Mouse (Mus musculus): ENCODE measurements around the gene Galr3. TPM values are rescaled to one million over a fixed set of nuclear protein-coding genes. Genes with fewer than 3 reads are reported as not detected.
A peak's percentile ranks its signal among the peaks of the same experiment; 100 is the strongest.
"Not testable (repeated sequence)": the region's sequence is repeated elsewhere in the genome, so short reads cannot be mapped to it uniquely, and the experiment has no call there.

Gene Galr3
- polyA plus RNA-seq, 1 experiment from 2014 or later: 0.37 TPM

DNA sequence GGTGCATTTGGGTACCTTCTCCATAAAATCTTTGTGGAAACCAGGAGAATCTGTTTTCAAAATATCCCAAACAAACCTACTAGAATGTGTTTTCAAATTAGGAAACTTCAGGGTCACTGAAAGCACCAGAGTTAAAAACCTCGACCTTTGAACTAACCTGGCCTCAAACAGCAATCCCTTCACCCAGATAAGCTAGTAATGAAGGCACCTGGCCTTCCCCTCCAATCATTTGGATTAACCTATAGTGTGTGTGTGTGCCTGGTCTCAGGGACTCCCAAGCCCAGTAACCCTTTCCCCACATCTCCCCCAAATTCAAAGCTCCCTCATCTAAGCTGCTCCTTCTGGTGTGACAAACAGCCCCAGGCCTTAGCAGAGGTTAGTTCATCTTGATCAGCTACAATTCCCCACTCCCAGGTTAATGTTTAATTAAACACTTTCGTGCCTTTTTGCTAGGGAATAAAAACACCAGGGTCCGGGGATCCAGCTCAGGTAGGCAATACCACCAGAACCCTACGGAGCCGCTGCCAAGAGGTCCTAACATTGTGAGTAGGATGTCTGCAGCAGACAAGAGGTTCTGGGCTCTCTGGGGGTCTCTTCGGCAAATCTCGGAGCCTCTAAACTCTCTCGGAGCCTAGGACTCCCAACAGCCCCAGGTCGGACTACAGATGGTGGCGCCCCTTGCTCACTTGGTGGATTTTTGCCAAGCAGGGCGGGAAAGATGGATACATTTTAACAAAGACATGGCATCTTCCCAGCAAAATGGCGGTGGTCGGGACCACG, 15.0 kb upstream of the Galr3 start:
- WGBS: 45% methylated on average over 14 of the region's 14 CpGs
- Histone ChIP-seq H3K9me3 (replicated peaks) (no peaks in the 10 kb centered on the region), H3K4me1 (peaks cover 32% of the 10 kb centered on the region), H3K4me3 (replicated peaks) (peak overlapping the region; percentile 81), H3K4me2 (replicated peaks) (peak overlapping the region; percentile 97), H3K9ac (peak overlapping the region; percentile 91; the same call in 1 of the 2 replicates), H3K36me3 (no peaks in the 10 kb centered on the region), H3K27me3 (no peaks in the 10 kb centered on the region), H3K27ac (replicated peaks) (peak overlapping the region; percentile 97)
- no peak for ATAC-seq (ENCODE audit: insufficient number of reproducible peaks, low FRiP score, low TSS enrichment, low read depth)

DNA sequence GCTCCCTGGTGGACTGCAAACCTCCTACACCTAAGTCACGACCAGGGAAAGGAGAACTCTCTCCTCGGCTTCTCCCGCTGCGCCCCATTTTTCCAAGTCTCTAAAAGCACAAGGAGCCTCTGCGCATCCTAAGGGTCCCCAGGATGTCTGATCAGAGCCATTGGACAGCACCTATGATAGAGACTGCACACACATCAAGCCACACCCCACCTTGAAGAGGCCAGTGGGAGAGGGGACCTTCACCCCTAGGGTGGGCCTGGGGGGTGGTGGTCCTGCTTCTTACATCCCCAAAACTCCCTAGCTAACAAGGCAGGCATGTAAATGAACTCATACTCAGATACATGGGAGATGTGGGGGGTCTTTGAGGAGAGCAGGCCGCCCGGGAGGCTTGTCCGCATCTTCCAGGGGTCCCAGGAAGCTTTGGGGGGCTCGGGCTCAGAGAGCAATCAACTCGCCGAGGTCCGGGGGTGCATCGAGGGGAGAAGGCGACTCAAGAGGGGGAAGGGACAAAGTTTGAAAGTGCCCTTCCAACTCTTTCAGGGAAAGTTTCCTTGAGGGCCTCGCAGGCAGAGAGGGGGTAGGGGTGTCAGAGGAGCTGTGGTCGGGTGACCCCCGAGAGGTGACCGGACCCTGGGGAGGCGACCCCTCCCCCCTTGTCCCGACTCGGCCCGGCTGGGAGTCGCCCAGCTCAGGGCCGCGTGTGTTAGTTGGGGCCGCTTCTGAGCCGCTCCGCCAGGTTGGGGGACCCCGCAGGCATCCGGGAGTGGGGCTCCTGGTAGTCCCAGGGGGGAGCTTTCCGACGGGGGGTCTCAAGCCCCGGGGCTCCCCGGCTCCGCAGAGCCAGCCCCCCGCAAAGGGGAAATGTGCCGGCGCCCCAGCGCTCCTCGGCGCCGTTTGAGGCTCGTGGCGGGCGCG, 14.1 kb upstream of the Galr3 start:
- H3K27me3 ChIP-seq: no peaks in the 10 kb centered on the region
- no peak for ATAC-seq (ENCODE audit: insufficient number of reproducible peaks, low FRiP score, low TSS enrichment, low read depth)
- no peaks in the 10 kb centered on the region for H3K36me3 ChIP-seq
- peak overlapping the region; percentile 97 for H3K4me2 ChIP-seq (replicated peaks)
- peak overlapping the region; percentile 81 for H3K4me3 ChIP-seq (replicated peaks)
- peaks cover 32% of the 10 kb centered on the region for H3K4me1 ChIP-seq
- WGBS: 4% methylated on average over 45 of the region's 46 CpGs
- H3K9me3 ChIP-seq (replicated peaks): no peaks in the 10 kb centered on the region
- H3K27ac ChIP-seq (replicated peaks): peak overlapping the region; percentile 97
- peak overlapping the region; percentile 91 for H3K9ac ChIP-seq

DNA sequence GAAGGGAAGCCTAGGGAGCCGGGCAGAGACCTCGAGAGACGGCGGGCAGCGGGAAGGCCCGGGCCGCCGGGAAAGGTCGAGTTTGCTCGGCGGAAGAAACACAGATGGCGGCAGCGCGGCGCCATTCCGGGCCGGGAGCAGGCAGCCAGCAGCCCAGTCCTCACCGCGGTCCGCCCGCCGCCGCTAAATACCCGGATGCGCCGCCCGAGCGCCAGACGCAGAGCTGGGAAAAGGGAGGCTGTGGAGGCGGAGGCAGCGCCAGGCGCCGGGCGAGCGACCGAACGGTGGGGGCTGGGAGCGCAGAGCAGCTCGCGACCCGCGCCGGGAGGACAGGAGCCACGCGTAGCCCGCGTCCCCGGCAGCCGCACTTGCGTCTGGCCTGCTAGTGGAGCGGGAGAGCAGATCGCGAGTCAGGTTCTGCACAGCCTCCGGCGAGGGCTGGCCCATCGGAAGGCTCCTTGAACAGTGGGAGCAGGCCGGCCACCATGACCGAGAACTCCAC, 13.4 kb upstream of the Galr3 start, which contains the start of gene H1f0:
Gene H1f0 (plus strand): TSS at position 214 of the 502 bp plus-strand sequence.
- peaks cover 32% of the 10 kb centered on the region for H3K4me1 ChIP-seq
- H3K4me2 ChIP-seq (replicated peaks): peak within 1 kb of the TSS; percentile 97
- H3K9me3 ChIP-seq (replicated peaks): no peaks in the 10 kb centered on the region
- no peaks in the 10 kb centered on the region for H3K36me3 ChIP-seq
- peak within 1 kb of the TSS; percentile 81 for H3K4me3 ChIP-seq (replicated peaks)
- peak; percentile 82 for ATAC-seq (ENCODE audit: insufficient number of reproducible peaks, low FRiP score, low TSS enrichment, low read depth)
- H3K27ac ChIP-seq (replicated peaks): peak within 1 kb of the TSS; percentile 97
- no peaks in the 10 kb centered on the region for H3K27me3 ChIP-seq
- peak within 1 kb of the TSS; percentile 91 for H3K9ac ChIP-seq
- under 1% methylated on average over 56 of the region's 58 CpGs for WGBS

DNA sequence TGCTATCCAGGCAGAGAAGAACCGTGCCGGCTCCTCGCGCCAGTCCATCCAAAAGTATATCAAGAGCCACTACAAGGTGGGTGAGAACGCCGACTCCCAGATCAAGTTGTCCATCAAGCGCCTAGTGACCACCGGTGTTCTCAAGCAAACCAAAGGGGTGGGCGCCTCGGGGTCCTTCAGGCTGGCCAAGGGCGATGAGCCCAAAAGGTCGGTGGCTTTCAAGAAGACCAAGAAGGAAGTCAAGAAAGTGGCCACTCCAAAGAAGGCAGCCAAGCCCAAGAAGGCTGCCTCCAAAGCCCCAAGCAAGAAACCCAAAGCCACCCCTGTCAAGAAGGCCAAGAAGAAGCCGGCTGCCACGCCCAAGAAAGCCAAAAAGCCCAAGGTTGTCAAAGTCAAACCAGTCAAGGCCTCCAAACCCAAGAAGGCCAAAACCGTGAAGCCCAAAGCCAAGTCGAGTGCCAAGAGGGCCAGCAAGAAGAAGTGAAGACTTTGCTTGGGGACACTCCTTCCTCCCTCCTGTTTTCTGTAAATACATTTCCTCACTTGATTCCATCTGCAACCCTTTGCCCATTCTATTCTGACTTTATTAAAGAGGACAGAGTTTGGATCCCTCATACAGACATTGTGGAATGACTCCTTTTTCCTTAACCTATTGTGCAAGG, 12.7 kb upstream of the Galr3 start:
- 23% methylated on average over 16 of the region's 16 CpGs for WGBS
- Histone ChIP-seq H3K36me3 (no peaks in the 10 kb centered on the region), H3K4me2 (replicated peaks) (peak overlapping the region; percentile 97), H3K4me3 (replicated peaks) (peak overlapping the region; percentile 81), H3K9ac (peak overlapping the region; percentile 91), H3K4me1 (peaks cover 32% of the 10 kb centered on the region), H3K9me3 (replicated peaks) (no peaks in the 10 kb centered on the region), H3K27ac (replicated peaks) (peak overlapping the region; percentile 97), H3K27me3 (no peaks in the 10 kb centered on the region)
- ATAC-seq (ENCODE audit: insufficient number of reproducible peaks, low FRiP score, low TSS enrichment, low read depth): no peak

DNA sequence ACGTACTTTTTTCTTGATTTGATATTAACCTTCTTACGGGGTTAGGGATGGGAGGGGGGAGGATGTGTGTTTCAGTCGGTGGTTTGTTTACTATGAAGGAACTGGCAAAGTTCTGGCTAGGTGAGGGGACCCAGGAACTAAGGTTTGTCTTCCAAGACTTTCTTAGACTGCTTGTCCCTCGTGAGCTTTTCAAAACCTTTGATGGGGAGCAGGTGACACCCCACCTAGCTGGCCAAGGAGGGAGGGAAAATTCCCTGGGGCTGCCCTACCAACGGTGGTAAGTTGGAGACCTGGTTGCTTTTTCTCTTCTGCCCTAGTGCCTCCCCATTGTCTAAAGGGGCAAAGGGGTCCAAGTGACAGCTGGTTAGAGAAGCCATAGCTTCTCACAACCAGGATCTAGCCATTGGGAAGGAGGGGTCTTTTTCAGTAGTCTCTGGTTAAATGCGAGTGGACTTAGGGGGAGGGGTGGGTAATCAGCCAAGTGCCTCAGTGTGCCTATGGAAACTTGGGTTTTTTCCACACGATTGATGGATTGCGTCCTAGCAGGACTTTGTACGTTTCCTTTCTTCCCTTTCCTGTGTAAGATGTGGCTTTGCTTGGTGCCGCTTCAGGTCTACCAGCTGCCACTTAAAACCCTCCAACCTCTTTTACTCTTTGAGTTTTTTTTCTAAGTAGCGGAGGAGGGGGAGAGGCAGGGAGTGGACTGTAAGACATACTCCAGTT, 12.0 kb upstream of the Galr3 start:
- no peaks in the 10 kb centered on the region for H3K9me3 ChIP-seq (replicated peaks)
- peak overlapping the region; percentile 81 for H3K4me3 ChIP-seq (replicated peaks)
- H3K27ac ChIP-seq (replicated peaks): peak overlapping the region; percentile 97
- H3K4me1 ChIP-seq: peaks cover 32% of the 10 kb centered on the region
- WGBS: 6% methylated on average over 11 of the region's 11 CpGs
- 0 out of 2 replicates have a peak, but pooled peaks cover 3% of the 10 kb centered on the region for H3K36me3 ChIP-seq
- ATAC-seq (ENCODE audit: insufficient number of reproducible peaks, low FRiP score, low TSS enrichment, low read depth): no peak
- H3K9ac ChIP-seq: peak overlapping the region; percentile 91
- peak overlapping the region; percentile 97 for H3K4me2 ChIP-seq (replicated peaks)
- no peaks in the 10 kb centered on the region for H3K27me3 ChIP-seq

DNA sequence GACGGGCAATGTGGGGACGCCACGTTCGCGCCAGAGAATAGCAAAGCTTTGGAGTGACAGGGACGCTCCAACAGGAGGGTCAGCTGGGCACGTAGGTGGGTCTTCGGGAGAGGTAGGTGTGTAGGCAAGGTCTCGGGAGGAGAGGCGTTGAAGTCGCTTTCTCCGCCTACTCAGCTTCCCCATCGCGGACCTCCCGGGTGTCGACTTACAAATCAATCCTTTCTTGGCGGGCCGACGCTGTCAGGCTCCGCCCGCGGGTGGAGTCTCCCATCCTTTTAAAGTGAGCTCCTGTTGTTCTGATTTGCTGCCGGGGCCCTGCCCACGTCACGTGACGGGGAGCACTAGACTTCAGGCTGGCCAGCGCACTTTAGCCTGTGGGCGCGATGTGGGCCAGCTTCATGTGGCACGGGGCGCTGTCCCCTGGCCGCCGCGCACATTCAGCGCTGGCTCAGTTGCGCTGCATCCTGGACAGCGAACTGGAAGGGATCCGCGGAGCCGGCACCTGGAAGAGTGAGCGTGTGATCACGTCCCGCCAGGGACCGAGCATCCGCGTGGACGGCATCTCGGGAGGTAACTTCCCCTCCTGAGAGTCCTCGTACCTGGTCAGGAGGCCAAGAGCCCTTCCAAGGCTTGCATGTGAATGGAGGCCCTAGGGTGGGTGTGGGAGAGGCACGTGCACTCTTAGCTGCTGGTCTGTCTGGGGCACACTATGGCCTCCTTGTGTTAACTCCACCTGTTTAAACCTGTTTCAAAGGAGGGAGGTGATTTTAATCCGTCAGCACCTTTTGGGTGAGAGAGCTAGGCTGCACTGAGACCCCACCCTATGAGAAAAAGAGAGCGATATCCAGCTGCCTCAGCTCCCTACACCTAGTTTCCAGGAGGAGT, 10.9 kb upstream of the Galr3 start:
- Histone ChIP-seq H3K9ac (peak overlapping the region; percentile 91), H3K27me3 (no peaks in the 10 kb centered on the region), H3K36me3 (peaks cover 14% of the 10 kb centered on the region), H3K4me3 (replicated peaks) (peak overlapping the region; percentile 81), H3K4me1 (peaks cover 27% of the 10 kb centered on the region), H3K27ac (replicated peaks) (peak overlapping the region; percentile 97), H3K9me3 (replicated peaks) (no peaks in the 10 kb centered on the region), H3K4me2 (replicated peaks) (peak overlapping the region; percentile 97)
- ATAC-seq (ENCODE audit: insufficient number of reproducible peaks, low FRiP score, low TSS enrichment, low read depth): peak; percentile 88
- WGBS: 1% methylated on average over 52 of the region's 52 CpGs

GRCm38 (mm10) chr15:79031908-79032307, 9.8 kb upstream of the Galr3 start:
- not testable (repeated sequence) for H3K4me3 ChIP-seq (replicated peaks); H3K9ac ChIP-seq; H3K4me2 ChIP-seq (replicated peaks); H3K9me3 ChIP-seq (replicated peaks); H3K27ac ChIP-seq (replicated peaks); H3K27me3 ChIP-seq; ATAC-seq (ENCODE audit: insufficient number of reproducible peaks, low FRiP score, low TSS enrichment, low read depth)
- peaks cover 24% of the 10 kb centered on the region for H3K36me3 ChIP-seq
- WGBS: 90% methylated on average over 5 of the region's 5 CpGs
- H3K4me1 ChIP-seq: peaks cover 17% of the 10 kb centered on the region

GRCm38 (mm10) chr15:79037913-79038328, 3.8 kb upstream of the Galr3 start:
- Histone ChIP-seq H3K9ac (no peak overlapping the region), H3K9me3 (replicated peaks) (no peaks in the 10 kb centered on the region), H3K4me2 (replicated peaks) (0 out of 2 replicates have a peak overlapping the region, but pooled peaks have one; percentile 17), H3K27me3 (peaks cover 28% of the 10 kb centered on the region), H3K36me3 (peaks cover 30% of the 10 kb centered on the region), H3K4me3 (replicated peaks) (no peak overlapping the region), H3K4me1 (peaks cover 39% of the 10 kb centered on the region), H3K27ac (replicated peaks) (no peak overlapping the region)
- no peak for ATAC-seq (ENCODE audit: insufficient number of reproducible peaks, low FRiP score, low TSS enrichment, low read depth)
- 12% methylated on average over 14 of the region's 14 CpGs for WGBS

DNA sequence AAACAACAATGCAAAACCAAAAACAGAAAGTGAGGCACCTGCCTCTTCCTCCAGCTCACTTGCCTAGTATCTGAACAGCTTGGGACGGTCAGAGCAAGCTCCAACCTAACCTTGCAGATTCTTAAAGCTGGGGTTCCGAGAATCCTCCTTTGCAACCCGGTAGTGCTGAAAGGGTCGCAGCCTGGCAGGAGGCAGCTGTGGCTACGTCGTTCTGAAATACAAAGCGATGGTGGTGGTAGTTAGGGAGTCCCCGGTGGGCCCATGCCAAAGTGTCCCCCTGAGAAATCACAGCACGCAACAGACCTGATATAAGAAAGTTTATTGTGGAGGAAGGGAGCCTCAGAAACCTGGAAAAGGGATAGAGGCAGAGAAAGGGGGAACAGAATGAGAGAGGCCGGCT, 3.4 kb upstream of the Galr3 start:
- no peak overlapping the region for H3K4me3 ChIP-seq (replicated peaks)
- 66% methylated on average over 10 of the region's 10 CpGs for WGBS
- no peak for ATAC-seq (ENCODE audit: insufficient number of reproducible peaks, low FRiP score, low TSS enrichment, low read depth)

More for the DNA sequence above, 3.4 kb upstream of the Galr3 start:
- H3K4me1 ChIP-seq: peaks cover 43% of the 10 kb centered on the region
- H3K4me2 ChIP-seq (replicated peaks): 0 out of 2 replicates have a peak overlapping the region, but pooled peaks have one; percentile 17
- H3K9ac ChIP-seq: no peak overlapping the region
- H3K9me3 ChIP-seq (replicated peaks): no peaks in the 10 kb centered on the region
- peaks cover 30% of the 10 kb centered on the region for H3K36me3 ChIP-seq
- no peak overlapping the region for H3K27ac ChIP-seq (replicated peaks)
- H3K27me3 ChIP-seq: peaks cover 33% of the 10 kb centered on the region
